Mouse (Mus musculus) ES-Bruce4 (cell line): ENCODE measurements around the gene Map7d1. TPM values are rescaled to one million over a fixed set of nuclear protein-coding genes. Genes with fewer than 3 reads are reported as not detected.
A peak's percentile ranks its signal among the peaks of the same experiment; 100 is the strongest.

Source experiments
- H3K27ac ChIP-seq: 2 replicates; pipeline ENCODE4 v1.5.1; 2012; ENCODE audit warnings: low read length, inconsistent platforms; ENCODE audit not compliant: insufficient read depth
- H3K27me3 ChIP-seq: 2 replicates; pipeline ENCODE4 v1.6.1; 2012; ENCODE audit warnings: mild to moderate bottlenecking, low read length, inconsistent platforms; ENCODE audit not compliant: control insufficient read depth, poor library complexity, insufficient read depth, severe bottlenecking
- H3K36me3 ChIP-seq: 2 replicates; pipeline ENCODE4 v1.6.1; 2012; ENCODE audit warnings: inconsistent platforms, mild to moderate bottlenecking, low read length, moderate library complexity; ENCODE audit not compliant: control insufficient read depth, poor library complexity, insufficient read depth, severe bottlenecking
- H3K4me1 ChIP-seq: one replicate; pipeline ENCODE4 v1.8.1; 2011; ENCODE audit warnings: low read length; ENCODE audit not compliant: control insufficient read depth, insufficient read depth
- H3K4me3 ChIP-seq: 2 replicates; pipeline ENCODE4 v1.5.1; 2011; ENCODE audit warnings: low read depth, mild to moderate bottlenecking, low read length
- H3K9ac ChIP-seq: 2 replicates; pipeline ENCODE4 v1.6.1; 2012; ENCODE audit warnings: low read depth, mild to moderate bottlenecking, inconsistent platforms; ENCODE audit not compliant: poor library complexity, severe bottlenecking
- H3K9me3 ChIP-seq: replicated peaks from 2 replicates; pipeline ENCODE4 v1.6.1; 2012; ENCODE audit warnings: mild to moderate bottlenecking, low read length, inconsistent platforms; ENCODE audit not compliant: control insufficient read depth, poor library complexity, insufficient read depth, severe bottlenecking
- CTCF ChIP-seq: IDR thresholded peaks from one replicate; pipeline ENCODE4 v1.8.1; 2011; ENCODE audit warnings: low read depth, low read length
- EP300 ChIP-seq: IDR thresholded peaks from 2 replicates; pipeline ENCODE4 v1.6.1; 2011; ENCODE audit warnings: low read depth, low read length; ENCODE audit not compliant: insufficient read depth
- POLR2A ChIP-seq: IDR thresholded peaks from one replicate; pipeline ENCODE4 v1.8.1; 2011; ENCODE audit warnings: low read length; ENCODE audit not compliant: insufficient read depth
- polyA plus RNA-seq: library from polyadenylated mRNA; stranded (reverse); fragments of >200 nt; gene quantifications from 2 replicates; pipeline ENCODE4 v1.2.4, GENCODE M21; 2011; ENCODE audit warnings: low read depth; ENCODE audit not compliant: missing spikeins, insufficient read depth, insufficient read length

Map7d1 gene
- polyA plus RNA-seq, 1 experiment = 29.0 TPM

- Histone ChIP-seq H3K4me3 (peak overlapping the region; percentile 75), H3K27me3 (no peaks in the 10 kb centered on the region), H3K9ac (peak overlapping the region; percentile 61), H3K9me3 (no peaks in the 10 kb centered on the region), H3K36me3 (0 out of 2 replicates have a peak, but pooled peaks cover 2% of the 10 kb centered on the region), H3K4me1 (peaks cover 4% of the 10 kb centered on the region), H3K27ac (no peak overlapping the region)
- no peak for TF ChIP-seq POLR2A
- TF ChIP-seq EP300 = no peak
- TF ChIP-seq CTCF = no peak
Measured at GRCm38 (mm10) chr4:126233676-126234308, 22.4 kb downstream of the Map7d1 start.

GRCm38 (mm10) chr4:126229900-126230299, 26.2 kb downstream of the Map7d1 start:
- Histone ChIP-seq H3K4me3 (no peak overlapping the region), H3K27ac (no peak overlapping the region), H3K36me3 (0 out of 2 replicates have a peak, but pooled peaks cover 2% of the 10 kb centered on the region), H3K4me1 (peaks cover 4% of the 10 kb centered on the region), H3K27me3 (no peaks in the 10 kb centered on the region), H3K9ac (no peak overlapping the region), H3K9me3 (no peaks in the 10 kb centered on the region)
- no peak for TF ChIP-seq POLR2A
- TF ChIP-seq CTCF = no peak
- TF ChIP-seq EP300 = no peak

GRCm38 (mm10) chr4:126228144-126228543, 28.0 kb downstream of the Map7d1 start:
- TF ChIP-seq EP300 = no peak
- no peak for TF ChIP-seq POLR2A
- no peak for TF ChIP-seq CTCF
- H3K9me3 ChIP-seq = no peaks in the 10 kb centered on the region
- no peaks in the 10 kb centered on the region for H3K27me3 ChIP-seq
- 0 out of 2 replicates have a peak, but pooled peaks cover 2% of the 10 kb centered on the region for H3K36me3 ChIP-seq
- H3K4me3 ChIP-seq = no peak overlapping the region
- no peak overlapping the region for H3K27ac ChIP-seq
- H3K4me1 ChIP-seq = peaks cover 4% of the 10 kb centered on the region
- no peak overlapping the region for H3K9ac ChIP-seq

- Histone ChIP-seq H3K4me1 (no peaks in the 10 kb centered on the region), H3K27me3 (no peaks in the 10 kb centered on the region), H3K9ac (peak overlapping the region; percentile 2; the same call in 1 of the 2 replicates), H3K9me3 (no peaks in the 10 kb centered on the region), H3K36me3 (0 out of 2 replicates have a peak, but pooled peaks cover 1% of the 10 kb centered on the region), H3K27ac (no peak overlapping the region), H3K4me3 (peak overlapping the region; percentile 43)
- TF ChIP-seq POLR2A (no peak), CTCF (peak; percentile 72)
Measured at GRCm38 (mm10) chr4:126227077-126227761, 28.9 kb downstream of the Map7d1 start.

- no peak overlapping the region for H3K4me3 ChIP-seq
- no peaks in the 10 kb centered on the region for H3K4me1 ChIP-seq
- no peaks in the 10 kb centered on the region for H3K9me3 ChIP-seq
- H3K27ac ChIP-seq = no peak overlapping the region
- no peak overlapping the region for H3K9ac ChIP-seq
- TF ChIP-seq CTCF (no peak), EP300 (no peak), POLR2A (no peak)
- no peaks in the 10 kb centered on the region for H3K27me3 ChIP-seq
- no peaks in the 10 kb centered on the region for H3K36me3 ChIP-seq
Measured at GRCm38 (mm10) chr4:126226640-126227039, 29.5 kb downstream of the Map7d1 start.

GRCm38 (mm10) chr4:126222631-126223030, 33.5 kb downstream of the Map7d1 start:
- no peak overlapping the region for H3K9ac ChIP-seq
- TF ChIP-seq POLR2A = no peak
- TF ChIP-seq EP300 = no peak
- TF ChIP-seq CTCF = no peak

More at GRCm38 (mm10) chr4:126222631-126223030, 33.5 kb downstream of the Map7d1 start:
- Histone ChIP-seq H3K9me3 (no peaks in the 10 kb centered on the region), H3K36me3 (no peaks in the 10 kb centered on the region), H3K4me1 (no peaks in the 10 kb centered on the region), H3K27ac (no peak overlapping the region), H3K27me3 (no peaks in the 10 kb centered on the region), H3K4me3 (peak overlapping the region; percentile 38)
